Mouse (Mus musculus) gonadal fat pad, adult 2 months (tissue): ENCODE results near the gene Gga1. TPM values are rescaled to one million over a fixed set of nuclear protein-coding genes. Genes with fewer than 3 reads are reported as not detected.
"Not testable (repeated sequence)": the region's sequence is repeated elsewhere in the genome, so short reads cannot be mapped to it uniquely, and the experiment has no call there.

Experiments used
- DNase-seq: peaks from one replicate; pipeline ENCODE4 v3.0.0-alpha.2; 2012; ENCODE audit warnings: low read depth
- polyA plus RNA-seq: library from polyadenylated mRNA; depleted of rRNA; stranded (reverse); fragments of >200 nt; gene quantifications from 2 replicates; pipeline ENCODE4 v1.2.3, GENCODE M21; 2012

Gene Gga1
- polyA plus RNA-seq, 1 experiment: 69.0 TPM

DNA sequence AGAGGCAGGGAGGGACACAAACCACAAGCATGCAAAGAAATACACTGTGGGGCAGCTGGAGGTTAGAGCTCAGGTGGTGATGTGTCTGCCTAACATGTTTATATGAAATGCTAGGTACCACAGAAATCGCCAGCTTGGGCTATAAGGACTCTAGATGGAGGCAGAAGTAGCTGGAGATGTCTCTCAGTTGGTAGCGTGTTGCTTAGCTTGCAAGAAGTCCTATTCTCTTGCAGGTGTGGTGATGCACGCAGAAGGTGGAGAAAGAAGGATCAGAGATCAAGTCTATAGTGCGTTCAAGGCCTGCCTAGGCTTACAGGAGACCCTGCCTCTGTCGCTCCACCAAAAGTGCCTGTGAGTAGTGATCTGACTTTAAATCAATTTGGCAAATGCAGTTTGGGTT is 1.5 kb upstream of the Gga1 start:
- no peak for DNase-seq

DNA sequence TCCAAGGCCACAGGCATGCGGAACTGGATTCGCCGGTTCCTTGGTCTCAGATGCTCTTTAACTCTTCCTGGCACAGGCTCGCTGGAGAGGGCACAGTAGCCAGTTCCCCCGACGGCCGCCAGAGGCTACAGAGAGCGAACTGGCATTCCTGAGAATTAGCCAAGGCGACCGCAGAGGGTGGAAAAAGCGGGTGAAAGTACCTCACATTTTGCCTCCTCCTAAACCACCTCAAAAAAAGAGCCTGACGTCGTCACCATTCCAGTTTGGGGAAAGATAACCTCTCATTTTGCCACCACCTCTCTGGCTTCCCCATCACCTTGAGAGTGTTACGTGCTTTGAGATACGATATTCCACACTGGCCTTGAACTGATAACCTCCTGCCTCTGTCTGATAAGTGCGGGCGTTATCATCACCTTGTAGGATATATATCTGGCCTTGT is 713 bp upstream of the Gga1 start:
- DNase-seq: peak; percentile 93

DNA sequence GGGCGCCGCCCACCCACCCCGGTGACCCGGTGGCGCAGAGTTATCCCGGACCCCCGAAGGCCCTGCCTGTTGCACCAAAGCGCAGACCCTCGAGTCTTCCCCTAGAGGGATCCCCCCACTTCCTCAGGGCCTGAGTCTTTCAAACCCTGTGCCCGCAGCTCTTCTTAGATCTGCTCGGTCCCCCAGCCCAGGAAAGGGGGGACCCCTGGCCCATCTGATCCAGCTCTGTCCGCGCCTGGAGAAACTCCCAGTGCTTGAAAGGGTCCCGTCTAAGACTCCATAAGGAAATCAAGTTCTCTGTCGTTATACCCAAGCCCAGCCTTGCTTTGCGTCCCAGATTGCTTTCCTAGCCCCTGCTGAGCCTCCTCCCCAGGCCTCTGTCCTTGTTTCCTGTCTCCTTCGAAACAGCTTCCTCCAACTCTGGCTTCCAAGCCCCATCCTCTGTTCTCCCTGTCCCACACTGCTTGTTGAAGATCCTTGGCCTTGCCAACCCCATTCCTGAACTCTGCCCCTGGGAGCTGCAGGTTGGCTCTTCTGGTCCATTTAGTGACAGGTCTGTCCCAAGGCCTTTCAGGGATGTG is 910 bp downstream of the Gga1 start:
- no peak for DNase-seq

DNA sequence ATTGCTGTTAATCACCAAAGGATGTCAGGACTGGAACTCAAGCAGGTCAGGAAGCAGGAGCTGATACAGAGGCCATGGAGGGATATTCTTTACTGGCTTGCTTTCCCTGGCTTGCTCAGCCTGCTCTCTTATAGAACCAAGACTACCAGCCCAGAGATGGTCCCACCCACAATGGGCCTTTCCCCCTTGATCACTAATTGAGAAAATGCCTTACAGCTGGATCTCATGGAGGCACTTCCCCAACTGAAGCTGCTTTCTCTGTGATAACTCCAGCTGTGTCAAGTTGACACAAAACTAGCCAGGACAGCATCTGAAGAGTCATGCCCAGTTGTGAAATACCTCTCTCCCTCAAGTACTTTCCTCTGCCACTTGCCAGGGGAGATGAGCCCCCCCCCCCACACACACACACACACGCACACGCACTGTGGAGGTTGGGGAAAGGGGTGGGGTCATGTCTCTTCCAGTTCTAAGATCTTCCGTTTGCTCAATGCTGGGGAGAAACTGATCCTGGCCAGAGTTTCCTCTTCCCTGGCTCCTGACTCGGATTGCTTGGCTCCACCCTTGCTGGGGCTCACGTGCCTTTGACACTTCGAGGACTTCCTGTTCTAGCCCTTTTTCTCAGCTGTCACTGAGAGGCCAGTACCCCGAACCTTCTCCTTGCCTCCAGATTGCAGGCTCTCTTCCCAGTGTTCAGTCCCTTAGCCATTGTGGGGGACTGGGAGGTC is 2.0 kb downstream of the Gga1 start:
- DNase-seq: not testable (repeated sequence)

DNA sequence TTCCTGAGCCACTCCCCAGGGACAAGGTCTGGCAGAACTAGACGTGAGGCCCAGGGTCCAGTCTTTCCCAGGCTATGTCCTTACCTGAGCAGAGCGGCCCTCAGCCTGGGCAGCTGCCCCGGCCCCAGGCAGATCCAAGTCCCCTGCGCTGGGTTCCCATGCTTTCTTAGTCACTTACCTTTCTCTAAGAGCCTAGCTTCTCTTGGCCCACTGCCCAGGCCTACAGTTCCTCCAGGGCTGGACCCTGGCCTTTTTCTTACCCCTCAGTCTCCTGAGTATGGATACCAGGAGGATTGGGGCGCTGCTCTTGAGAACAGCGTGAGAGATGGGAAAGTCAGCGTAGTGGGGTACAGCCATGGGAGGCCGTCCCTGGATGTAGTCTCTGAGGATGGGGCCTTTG is 3.4 kb downstream of the Gga1 start:
- no peak for DNase-seq

DNA sequence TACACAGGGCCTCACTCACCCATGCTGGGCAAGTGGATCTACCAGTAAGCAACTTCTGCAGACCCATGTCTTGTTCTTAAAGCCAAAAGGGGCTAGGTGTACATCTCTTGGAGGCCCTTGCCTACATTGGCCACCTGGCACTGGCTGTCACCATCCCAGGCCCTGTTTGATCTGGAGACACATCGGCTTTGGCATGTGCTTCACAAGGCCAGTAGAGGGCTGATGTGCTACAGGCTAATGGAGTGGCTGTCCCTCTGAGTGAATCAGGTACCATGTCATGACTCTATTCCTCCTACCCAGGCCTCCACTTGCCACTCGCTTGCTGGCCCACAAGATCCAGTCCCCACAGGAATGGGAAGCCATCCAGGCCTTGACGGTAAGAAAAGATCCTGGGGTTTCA is 4.8 kb downstream of the Gga1 start:
- DNase-seq: no peak

DNA sequence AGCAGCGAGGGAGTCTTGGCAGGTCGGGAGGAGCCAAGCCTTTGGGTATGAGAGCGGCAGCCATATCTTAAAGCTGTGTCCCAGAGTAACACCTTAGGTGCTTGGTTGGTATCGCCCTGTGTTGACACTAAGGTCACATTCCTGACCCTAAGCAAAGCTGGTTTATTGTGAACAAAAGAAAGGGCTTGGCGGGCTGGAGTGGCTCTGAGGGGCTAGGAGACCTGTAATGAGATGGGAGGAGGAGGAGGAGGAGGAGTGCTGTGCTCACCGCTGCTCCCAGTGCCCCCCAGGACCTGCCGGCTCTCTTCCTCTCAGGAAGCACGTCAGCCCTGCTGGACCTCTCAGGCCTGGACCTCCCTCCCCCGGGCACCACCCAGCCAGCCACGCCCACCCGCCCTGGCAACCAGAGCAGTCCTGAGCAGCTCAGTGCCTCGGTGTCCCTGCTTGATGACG is 12.4 kb downstream of the Gga1 start:
- no peak for DNase-seq

DNA sequence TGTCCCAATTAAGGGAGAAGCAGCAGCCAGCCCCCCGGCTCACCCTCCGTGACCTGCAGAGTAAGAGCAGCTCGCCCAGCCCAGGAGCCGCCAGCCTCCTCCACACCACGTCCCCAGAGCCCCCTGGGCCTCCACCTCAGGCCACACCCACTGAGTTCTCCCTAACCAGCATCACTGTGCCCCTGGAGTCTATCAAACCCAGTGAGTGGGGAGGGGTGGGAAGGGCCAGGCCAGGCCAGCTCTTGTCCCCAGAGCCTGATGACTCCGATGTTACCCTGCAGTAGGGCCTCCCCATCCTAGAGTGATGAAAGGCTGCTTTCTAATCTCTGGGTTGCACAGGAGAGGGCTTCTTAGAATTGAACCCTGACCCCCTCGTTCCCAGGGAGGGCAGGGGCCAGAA is 15.4 kb downstream of the Gga1 start:
- no peak for DNase-seq

DNA sequence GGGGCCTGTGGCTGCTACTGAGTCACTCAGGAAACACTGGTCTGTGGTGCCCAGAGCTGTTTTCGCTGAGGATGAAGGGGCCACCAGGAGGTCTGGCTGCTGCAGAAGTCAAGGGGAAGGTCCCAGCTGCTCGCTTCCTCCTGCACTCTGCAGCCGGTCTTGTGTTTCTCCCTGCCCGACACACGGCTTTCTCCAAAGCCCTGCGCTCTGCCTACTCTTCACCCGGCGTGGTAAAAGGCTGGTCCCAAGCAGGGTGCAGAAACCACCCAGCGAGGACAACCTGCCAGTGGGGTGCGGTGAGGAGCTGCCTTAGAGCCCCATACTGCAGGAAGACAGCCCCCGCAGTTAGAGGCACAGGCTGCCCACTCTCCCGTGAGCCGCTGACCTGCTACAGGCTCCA is 17.7 kb downstream of the Gga1 start:
- DNase-seq: no peak

DNA sequence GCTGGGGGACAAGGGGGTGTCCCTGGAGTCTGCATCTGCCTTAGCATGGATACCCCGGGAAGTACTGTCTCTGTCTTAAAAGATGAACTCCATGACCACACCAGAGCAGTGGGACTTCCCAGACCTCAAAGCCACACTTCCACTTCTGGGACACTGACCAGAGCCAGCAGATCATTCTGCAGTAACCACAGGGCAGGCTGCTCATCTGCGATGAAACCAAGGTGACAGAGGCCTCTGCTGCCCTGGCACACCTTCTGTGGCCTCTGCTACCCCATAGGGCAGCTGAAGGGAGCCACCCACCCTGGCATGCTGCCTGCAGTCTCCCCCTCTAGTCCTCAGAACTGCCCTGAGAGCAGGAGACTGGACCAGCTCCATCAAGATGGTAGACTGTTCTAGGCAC is 18.8 kb downstream of the Gga1 start:
- no peak for DNase-seq

DNA sequence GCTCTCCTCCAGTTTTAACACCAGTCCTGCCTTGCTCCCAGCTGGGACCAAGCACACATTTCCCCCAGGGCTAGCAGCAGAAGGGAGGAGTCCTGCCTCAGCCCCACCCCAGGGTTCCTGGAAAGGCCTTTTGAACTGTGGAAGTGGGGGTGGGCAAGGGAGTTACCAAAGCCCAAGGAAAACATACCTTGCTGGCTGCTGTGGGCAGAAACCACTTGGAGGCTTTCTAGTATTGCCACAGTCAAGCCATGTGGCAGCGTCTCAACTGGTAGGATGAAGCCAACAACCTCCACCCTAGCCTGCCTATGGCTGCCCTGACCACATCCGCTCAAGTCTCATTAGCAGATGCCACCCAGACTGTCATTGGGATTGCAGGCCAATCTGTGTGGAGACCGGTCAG is 19.2 kb downstream of the Gga1 start:
- DNase-seq: no peak

DNA sequence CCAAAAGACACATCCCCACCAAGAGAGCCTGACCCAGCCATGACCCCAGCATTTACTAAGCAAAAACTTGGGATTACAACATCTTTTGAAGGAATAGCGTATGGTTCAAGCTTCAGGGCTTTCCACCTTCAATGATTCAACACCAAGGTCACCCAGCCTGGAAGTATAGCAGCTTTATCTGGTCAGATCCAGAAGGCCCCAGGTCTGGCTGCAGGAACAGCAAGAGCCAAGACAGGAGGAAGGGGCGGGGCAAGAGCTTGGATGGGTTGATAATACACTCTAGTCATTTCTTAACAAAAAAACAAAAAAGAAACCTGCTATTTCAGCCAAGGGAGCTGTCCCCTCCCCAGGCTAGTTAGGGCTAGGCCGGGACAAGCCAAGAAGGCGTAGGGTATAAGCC is 20.5 kb downstream of the Gga1 start:
- DNase-seq: no peak

DNA sequence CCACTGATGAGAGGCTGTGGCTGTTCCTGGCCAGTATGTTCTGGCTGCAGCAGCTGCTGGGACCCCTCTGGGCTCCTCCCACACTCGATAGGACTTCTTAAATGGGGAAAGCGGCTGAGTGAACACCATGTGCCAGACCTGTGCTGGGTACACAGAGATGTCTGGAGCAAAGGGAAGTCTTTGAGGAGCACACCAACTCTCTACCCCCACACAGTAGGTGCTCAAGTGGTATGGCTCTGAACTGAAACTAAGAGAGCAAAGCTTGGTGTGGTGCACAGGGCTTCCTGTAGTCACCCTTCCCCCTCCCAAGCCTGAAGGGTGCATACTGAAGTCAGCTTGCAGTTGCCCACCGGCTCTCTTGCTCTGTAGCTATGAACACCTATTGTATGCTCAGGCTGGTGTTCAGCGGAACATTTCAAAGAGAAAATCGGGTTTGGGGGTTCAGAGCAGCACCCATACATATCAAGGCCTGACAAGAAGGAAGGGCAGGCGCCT is 21.6 kb downstream of the Gga1 start:
- DNase-seq: no peak

DNA sequence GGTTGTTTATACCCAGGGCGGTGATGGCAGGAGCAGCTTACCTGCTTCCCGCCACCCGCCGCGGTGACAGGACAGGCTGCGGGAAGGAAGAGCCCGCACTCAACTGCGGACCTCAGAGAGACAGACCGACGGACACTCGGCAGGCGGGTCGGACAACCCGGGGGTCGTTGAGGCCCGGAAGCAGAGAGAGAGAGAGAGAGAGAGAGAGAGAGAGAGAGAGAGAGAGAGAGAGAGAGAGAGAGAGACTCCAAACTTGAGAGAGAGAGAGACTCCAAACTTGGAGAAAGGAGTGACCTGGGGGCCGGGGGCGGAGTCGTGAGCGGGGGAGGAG is 22.4 kb downstream of the Gga1 start, which contains the start of gene Gm49510:
Gene Gm49510, plus strand, starts transcription at position 259 of the 331 bp plus-strand sequence.
- no peak for DNase-seq

DNA sequence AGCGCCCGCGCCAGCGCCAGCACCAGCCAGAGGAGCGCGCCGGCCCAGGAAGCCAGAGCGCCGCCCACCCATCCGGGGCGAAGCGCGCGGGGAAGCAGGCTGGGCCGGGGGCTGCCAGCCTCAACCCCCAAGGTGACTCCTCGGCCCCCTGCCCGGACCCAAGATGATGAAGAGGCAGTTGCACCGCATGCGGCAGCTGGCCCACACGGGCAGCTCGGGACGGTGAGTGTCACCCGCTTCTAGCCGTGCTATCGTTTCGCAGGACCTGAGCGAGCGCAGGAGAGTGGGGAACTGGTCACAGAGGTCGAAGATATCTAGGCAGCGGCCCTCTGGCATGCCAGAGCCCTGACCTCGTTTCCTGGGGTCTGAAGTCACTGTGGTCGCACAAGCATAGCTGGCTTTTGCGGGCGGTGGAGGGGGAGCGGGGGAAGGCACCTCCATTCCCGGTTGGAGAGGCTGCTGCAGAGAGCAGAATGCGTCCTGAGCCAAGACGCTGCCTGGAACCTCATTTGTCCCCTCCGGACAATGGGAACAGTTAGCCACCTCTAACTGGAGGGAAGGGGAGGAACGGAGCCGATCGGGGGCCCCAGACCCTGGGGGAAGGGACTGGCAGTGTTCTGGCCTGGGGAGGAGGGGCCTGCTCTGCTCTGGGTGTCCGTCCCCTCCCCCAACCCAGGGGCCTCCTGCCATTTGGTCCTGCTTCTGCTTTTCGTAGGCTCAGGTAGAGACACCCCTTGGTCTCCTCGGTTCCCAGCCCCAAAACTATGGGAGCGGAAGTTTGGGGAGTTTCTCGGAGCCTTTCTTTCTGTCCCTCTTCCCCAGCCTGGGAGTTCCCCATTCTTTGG is 23.0 kb downstream of the Gga1 start, which contains the start of gene Sh3bp1:
Gene Sh3bp1, plus strand, starts transcription at position 29 of the 845 bp plus-strand sequence.
- DNase-seq: no peak

DNA sequence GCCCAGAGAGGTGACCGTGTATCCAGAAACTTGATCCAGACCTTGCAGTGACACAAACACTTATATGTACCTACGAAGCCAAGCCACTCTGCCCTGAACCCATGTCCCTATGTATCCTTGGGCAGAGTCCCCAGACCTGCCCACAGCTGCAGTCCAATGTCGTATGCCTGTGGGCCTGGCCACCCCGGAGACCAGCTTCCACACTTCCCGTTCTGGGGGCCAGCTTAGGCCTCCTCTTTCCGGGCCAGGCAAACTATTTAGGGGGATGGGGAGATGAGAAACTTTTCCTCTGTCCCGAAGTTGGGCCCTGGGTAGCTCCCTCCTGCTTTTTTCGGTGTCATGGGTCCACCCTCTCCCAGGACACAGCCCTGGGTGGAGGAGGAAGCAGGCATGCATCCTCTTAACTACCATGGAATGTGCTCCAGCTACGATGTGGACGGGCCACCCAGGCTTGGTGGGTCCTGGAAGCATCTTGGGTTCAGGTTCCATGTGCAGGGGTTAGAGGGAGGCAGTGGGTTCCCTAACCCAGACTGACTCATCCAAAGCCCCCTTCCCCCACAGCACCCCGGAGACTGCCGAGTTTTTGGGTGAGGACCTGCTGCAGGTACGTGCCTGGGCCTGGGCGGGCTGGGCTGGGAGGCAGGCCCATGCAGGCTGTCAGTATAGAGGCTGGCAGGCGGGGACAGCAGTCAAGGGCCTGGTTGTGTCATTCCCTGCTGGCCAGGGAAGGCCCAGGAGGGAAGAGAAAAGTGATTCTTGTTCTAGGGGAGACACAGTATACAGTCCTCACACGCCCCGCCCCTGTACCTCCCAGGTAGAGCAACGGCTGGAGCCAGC is 23.8 kb downstream of the Gga1 start:
- DNase-seq: no peak

DNA sequence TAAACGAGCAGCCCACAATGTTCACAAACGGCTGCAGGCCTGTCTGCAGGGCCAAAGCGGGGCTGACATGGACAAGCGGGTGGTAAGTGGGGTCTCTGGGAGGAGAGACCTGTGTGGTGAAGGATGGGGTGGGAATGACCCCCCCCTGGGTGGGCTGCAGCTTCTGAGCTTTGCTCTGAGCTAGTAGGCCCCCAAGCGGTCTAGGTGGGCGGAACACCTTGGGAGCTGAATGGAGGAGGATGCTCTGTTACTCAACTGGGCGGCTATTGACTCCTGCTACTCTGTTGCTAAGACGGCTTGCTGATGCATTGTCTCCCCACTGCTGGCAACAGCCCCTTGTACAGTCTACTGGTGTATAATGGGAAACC is 24.4 kb downstream of the Gga1 start:
- DNase-seq: no peak

DNA sequence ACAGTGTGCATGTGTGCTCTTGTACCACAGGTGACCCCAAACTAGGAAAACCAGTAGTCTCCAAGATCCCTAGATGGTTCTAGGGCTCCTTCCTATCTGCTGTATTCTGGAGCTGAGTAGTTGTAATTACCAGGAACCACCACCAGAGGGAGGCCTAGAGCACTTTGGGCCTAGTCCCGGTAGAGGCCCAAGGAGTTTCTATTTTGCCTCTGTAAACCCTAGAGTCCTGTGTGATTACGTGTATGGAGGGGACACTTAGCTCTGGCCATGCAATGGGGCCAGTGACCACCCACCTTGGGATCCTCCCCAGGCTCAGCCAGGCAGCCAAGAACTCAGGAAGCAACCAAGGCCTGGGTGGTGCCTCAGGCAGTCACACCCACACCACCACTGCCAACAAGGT is 26.3 kb downstream of the Gga1 start:
- no peak for DNase-seq

DNA sequence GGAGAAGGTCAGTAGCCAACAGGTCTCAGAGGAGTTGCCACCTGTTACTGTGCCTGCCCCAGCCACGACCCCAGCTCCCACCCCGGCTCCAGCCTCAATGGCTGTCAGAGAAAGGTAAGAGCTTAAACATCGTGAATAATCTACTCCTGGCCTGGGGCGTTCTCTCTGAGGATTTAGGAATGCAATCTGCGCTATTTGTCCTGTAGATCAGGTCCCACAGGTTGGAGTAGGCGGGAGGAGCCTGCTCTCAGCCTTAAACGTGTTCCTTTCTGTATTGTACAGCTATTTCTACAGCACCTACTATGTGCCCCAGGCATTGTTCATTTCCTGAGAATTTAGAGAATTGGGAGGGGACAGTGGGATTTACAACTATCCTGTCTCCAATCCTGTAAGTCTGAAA is 31.4 kb downstream of the Gga1 start:
- DNase-seq: no peak

DNA sequence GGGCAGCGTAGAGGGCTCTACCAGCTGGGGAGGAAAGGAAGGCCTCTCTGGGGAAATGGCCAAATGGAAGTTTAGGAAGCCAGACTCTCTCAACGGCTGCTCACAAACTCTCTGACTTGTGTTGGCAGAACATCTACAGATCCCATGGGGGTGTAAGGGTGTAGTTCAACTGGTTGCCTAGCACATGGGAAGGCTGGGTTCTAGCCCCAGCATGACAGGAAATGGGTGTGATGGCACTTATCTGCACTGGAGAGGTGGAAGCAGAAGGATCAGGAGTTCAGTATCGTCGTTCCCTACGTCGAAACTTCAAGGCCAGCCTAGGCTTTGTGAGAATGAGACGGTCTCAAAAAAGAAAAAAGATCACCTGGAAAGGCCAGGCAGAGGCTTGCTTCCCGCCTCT is 32.0 kb downstream of the Gga1 start:
- DNase-seq: no peak

DNA sequence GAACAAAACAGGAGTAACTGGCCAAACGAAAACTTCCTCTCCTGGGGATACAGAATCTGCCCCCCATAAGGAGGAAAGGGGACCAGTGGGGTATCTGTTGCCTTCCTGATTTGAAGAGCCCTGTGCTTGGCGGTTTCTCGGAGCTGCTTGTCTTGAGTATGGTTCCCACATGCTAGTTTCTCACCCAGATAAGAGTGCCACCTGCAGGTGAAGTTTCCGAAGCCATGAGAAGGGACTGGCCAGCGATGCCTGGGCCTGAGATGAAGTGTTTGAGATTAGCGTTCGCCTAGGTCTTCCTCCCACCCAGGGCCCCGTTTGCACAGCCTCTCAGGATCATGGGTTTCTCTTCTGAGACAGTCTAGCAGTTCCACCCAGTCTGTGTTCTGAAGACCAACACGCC is 35.0 kb downstream of the Gga1 start:
- no peak for DNase-seq

DNA sequence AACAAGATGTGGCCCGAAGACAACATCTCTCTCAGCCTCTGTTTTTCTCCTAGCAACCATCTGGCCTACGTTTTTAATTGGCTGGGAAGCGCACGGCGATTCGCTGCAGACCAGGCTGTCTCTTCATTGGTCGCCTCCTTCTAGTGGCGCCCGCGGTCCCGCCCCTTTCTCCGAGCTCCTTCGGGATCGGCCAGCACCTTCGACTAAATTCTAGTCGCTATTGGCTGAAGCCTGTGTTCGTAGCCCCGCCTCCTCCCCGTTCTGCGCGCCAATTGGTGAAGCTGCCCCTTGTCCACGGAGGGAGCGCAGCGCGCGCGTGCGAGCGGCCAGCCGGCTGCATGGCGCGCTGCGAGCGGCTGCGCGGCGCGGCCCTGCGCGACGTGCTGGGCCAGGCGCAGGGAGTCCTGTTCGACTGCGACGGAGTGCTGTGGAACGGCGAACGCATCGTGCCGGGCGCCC is 36.7 kb downstream of the Gga1 start, which contains the start of gene Pdxp:
Gene Pdxp, plus strand, starts transcription at position 288 of the 459 bp plus-strand sequence.
- DNase-seq: no peak
